Mouse (Mus musculus) thymus, postnatal 10 days (tissue): ENCODE data around the gene Hoga1.
"Not testable (repeated sequence)": the region's sequence is repeated elsewhere in the genome, so short reads cannot be mapped to it uniquely, and the experiment has no call there.

Source experiments
- DNase-seq, 2 experiments: peaks; one replicate each; pipeline ENCODE4 v3.0.0; 2021; ENCODE audit warnings: low spot score in 2 of 2

Gene Hoga1

DNA sequence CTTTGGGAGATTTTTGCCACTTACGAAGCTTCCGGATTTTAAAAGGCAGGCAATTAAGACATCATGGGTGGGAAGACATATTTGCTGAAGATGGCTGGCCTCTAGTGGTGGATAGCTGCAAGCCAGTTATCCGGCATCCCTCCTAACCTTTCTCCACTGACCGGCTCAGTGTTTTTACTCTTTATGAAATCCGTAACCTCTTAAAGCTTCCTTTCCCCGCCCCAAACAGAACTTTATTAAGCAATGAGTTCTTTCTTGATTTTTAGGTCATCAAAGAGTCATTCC, 23.8 kb downstream of the Hoga1 start:
- no peak for DNase-seq

DNA sequence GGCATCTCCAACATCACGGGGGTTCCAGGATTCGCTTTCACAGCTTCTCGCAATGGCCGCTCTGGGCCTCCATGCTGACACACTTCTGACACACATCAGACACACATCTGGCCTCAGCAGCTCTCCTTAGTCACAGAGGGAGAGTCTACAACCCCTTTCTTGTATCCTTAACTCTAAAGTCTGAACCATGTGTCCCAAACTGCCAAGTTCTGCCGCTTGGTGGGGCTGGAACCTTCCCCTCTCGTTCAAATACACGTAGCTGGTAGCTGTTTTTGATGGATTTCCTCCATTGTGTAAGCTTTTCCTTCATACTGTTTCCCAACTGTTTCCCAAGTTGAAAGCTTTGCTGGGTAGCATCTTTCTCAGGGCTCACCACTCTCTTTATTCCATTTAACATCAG, 25.8 kb downstream of the Hoga1 start:
- no peak for DNase-seq

DNA sequence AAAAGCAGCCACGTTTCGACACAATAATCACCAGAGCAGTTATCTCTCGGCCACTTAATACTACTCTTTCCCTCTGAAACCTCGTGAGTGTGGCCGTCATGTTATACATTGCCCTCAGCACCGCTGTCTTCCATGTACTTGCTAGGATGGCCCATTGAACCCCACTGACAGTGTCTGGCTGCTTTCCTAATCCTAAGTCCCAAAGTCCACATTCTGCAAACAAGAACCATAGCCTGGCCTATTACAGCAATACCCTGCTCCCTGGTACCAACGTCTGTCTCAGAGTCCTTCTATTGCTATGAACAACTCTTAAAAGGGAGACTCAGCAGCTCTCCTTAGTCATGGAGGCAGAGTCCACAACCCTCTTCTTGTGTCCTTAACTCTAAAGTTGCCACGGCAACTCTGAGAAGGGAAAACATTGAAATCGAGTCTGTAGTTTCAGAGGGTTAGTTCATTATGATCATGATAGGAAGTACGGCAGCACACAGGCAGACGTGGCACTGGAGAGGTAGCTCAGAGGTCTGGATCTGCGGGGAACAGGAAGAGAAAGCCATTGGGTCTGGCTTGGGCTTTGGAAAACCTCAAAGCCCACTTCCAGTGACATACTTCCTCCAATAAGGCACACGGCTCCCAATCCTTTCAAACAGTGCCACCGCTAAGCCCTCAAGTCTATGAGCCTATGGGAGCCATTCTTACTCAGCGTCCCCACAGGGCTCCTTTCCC, 26.6 kb downstream of the Hoga1 start:
- no peak for DNase-seq

DNA sequence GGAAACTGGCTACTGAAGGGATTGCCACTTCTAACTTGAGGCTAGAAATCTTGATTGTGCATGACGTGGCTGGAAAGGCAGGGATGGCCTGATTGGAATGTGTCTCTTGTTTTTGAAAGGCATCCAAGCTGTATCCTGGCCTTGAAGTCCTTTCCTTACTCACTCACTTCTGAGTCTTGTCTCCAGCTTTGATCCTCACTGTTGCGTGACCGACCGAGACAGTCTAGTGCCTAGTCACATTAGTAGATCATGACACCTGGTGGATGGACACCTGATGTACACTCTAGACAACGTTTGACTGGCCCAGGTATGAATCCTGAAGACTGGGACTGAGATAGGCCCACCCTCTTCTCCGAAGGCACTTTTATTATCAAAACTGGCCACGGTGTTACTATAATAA, 27.4 kb downstream of the Hoga1 start:
- DNase-seq, result no peak

DNA sequence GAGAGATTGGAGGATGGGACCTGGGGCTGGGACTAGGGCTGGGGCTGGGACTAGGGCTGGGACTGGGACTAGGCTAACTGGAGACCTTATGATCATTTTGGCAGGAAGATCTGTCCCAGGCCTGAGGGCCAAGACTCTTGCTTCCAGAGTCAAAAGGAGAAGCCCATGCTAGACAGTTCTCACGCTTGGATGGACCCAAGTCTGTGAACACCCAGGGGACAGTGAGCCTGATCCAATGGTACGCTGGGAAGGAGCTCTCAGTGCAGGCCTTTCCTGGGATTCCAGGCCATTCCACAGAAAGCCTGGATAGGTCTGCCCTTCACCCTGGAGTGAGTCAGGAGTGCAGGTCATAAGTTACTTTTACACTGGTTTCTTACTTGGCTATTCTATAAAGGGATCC, 29.6 kb downstream of the Hoga1 start:
- DNase-seq, result no peak

DNA sequence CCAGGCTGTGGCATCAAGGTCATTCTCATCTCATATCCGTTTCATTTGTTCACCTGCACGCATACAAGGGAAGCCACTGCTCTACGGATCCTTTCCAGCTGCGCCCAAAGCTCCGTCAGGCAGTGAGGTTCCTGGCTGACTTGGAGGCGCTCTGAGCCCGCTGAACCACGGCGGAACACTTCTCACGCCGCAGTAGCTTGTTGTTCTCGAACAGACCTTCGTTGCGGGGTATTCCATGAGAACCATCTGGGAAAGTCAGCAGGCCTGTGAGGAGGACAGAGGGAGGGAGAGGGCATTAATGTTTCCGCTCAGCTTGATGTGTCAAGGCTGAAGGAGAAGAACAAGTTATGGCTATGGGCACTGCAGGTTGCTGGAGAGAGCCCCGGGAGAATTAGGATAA, 30.6 kb downstream of the Hoga1 start:
- DNase-seq, result no peak

DNA sequence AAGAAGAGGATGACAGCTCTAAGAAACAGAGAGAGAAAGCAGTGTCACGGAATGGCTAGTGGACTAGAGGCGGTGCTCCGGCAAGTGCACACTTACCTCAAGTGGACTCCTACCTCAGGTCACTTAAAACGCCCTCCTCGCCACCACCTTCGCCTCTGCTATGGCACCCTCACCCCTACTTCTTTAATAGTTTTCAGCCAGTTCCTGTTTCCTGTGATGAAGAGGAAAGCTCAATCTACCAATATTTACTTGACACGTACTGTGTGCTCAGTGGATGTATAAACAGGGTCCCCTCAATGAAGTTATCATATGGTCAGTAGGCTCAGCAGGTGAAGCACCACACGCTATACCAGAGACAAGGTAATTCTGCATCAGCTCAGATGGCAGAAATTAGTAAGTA, 33.2 kb downstream of the Hoga1 start:
- no peak for DNase-seq

DNA sequence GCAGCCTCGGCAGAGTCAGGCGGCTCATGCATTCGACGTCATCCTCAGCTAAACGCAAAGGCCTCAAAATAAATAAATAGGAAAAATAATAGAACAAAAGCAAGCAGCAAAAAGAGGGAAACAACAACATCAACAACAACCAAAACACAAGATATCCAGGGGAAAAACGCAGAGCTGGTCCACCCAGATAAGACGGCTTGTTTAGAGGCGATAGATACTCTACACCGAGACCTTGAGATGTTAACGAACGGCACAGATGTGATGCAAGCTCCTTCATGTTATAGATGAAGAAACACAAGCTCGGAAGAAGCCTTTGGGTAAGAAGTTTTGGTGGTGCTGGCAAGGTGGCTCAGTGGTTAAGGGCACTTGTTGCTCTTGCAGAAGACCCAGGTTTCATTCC, 33.6 kb downstream of the Hoga1 start:
- no peak for DNase-seq

DNA sequence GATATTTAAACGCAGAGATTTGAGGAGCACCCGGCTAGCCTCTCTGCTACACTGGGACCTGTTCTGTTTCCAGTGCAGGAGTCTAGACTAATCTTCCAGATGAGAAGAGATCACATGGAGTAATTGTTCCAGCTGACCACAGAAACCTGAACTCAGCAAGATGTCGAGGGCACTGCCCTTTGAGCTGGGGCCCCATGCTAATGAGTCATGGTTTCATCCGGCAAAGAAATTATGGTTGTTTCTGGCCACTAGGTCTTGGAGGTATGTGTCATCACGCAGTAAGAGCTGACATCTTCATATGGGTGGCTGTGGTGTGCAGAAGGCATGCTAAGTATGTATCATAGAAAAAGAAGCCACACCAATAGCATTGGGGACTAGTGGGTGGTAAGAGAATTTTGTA, 34.5 kb downstream of the Hoga1 start:
- no peak for DNase-seq

DNA sequence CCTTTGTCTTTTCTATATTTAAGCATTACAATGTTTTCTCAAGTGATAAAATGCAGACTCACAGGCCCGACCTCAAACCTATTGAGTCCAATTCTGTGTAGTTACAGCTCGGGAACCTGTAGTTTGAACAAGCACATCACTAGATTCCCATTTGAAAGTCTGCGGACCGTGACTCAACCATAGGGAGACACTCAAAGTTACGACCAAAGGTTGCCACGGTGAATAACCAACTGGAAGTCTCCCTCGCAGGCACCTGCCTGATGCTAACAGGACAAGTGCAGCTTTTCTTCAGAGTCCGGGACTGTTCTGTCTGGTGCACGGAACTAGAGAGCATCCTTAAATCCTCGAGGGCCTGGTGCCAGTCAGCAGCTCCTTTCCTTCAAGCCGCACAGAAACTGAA, 35.1 kb downstream of the Hoga1 start:
- no peak for DNase-seq

DNA sequence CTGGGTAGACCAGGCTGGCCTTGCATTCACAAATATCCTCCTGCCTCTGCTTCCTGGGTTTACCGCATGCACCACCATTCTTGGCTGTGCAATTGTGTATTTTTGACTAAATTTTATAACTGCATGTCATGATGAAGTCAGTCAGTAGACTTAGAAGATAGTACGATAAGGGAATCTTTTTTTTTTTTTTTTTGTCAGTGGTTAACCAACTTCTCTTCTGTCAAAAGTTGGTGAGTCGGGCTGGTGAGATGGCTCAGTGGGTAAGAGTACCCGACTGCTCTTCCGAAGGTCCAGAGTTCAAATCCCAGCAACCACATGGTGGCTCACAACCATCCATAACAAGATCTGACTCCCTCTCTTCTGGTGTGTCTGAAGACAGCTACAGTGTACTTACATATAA, 36.2 kb downstream of the Hoga1 start:
- DNase-seq, result not testable (repeated sequence)

DNA sequence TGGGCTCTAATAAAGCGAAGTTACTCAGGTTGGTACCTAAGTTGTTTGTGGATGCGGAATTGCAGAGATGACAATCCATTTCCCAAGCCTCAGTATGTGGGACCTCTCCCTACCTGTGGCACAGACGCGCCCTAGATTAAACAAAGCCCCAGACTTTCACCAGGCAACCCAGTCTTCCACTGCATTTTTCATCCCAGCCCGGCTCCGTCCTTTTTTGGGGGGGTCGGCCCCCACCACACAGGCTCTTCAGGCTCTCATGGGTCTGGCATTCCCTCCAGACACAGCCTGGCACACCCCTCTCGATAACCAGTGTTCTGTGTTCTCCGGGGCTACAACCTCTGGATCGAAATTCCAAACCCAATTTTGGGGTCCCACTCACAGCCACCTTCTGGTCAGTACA, 40.3 kb downstream of the Hoga1 start:
- DNase-seq, result no peak

DNA sequence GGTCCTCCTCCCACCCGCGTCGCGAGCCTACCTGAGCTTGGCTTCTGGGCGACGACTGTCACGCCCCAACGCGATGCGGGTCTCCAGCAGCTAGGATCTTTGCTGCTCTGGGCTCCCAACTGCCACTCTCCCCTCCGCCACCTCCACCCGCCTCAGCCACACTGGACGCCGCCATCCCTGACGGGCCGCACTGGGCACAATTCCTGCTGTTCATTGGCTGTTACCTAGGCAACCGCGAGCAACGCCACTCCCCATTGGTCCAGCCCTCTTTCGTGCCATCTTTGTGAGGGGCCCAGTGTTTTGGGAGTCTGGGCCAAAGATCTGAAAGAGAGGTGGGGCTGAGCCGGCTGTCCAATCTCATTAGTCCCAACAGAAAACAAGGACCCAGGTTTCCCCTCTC, 40.8 kb downstream of the Hoga1 start, which contains the start of gene Morn4:
TSS of gene Morn4 (minus strand) at position 192 of the 400 bp plus-strand sequence.
- peak; percentile 18 to 22 for DNase-seq

DNA sequence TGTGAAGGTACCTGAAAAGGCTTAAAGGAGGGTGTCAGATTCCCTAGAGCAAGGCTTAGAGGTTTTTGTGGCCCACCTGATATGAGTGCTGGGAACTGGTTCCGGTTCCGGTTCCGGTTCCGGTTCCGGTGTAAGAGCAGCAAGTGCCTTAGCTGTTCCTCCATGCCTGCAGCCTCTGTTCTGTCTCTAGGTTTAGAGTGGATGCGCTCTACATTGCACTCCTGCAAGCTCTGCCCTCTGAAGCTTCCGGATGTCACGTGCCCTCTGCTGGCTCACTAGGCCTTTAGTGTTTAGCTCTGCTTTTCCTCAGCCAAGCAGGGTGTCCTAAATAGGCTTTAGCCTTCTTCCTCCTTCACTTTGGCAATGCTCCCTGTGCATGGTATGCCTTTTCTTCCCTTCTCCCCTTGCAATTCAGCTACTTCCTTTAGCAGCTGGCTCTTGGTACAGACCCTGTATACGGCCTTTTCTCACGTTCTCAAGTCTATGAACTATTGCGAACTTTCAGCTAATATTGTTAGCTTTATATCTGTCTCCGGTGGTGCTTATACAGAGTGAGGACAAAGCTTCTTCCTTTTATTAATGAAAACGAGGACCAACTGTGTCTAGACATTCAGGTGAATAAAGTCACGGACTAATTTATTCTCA, 43.8 kb downstream of the Hoga1 start:
- peak; percentile 71 to 77 for DNase-seq

DNA sequence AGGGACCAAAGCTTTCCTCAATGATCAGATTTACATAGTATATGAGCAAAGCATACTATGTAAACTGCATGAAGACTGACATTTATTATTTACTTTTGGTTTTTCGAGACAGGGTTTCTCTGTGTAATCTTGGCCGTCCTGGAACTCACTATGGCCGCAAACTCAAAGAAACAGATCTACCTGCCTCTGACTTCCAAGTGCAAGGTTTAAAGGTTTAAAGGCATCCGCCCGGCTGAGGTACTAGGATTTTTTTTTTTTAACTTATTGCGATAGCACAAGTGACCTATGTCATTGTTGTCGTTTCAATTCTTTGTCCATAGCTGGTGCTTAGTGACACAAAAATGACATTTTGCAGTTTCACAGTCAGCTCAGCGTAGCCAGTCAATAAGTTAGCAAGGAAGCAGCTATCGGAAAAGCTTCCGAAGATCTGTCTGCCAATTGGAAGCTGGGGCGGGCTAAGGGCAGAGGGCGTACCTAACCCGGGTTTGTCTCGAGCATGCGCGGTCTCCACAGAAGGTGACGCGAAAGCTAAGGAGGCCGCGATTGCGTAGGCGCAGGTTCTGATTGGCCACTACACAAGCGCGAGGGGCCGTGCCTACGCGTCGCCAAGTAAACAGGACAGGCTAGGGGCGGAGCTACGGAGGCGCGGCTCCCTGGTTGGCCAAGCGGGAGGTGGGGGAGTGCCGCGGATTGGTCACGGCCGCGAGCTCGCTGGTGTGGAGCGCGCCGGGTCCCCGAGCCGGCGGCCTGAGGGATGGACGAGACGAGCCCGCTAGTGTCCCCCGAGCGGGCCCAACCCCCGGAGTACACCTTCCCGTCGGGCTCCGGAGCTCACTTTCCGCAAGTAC, 44.6 kb downstream of the Hoga1 start, which contains the start of gene Pi4k2a:
TSS of gene Pi4k2a (plus strand) at position 723 of the 848 bp plus-strand sequence.
- peak; percentile 97 to 99 for DNase-seq

DNA sequence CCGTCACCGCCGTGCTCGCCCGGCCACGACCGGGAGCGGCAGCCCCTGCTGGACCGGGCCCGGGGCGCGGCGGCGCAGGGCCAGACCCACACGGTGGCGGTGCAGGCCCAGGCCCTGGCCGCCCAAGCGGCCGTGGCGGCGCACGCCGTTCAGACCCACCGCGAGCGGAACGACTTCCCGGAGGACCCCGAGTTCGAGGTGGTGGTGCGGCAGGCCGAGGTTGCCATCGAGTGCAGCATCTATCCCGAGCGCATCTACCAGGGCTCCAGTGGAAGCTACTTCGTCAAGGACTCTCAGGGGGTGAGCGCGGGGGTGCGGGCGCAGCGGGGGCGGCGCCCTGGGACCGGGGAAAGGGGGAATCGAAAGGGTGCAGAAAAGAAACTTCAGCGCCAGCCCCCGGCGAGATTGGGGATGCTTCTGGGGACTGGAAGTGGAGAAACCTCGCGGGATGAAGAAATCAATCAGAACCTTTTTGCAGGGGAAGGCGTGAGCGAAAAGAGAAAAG, 45.3 kb downstream of the Hoga1 start:
- peak; percentile 44 to 51 for DNase-seq

DNA sequence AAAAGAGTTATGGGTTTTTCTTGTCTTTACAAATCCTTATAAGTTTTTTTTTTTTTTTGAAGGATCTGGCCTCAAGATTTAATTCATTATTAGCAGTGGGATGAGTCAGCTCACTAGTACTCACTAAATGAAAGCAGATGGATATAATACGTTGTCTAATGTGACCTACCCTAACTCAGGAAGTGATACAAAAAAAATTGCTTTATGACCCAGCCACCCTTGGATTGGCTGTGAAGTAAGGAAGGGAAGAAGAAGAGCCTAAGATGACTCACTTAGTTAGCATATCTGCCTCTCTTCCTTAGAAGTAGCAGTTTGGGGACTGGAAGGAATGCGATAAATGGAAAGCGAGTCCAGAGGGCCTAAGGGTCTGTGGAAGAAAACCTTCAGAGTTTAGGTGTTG, 54.0 kb downstream of the Hoga1 start:
- DNase-seq, result no peak

DNA sequence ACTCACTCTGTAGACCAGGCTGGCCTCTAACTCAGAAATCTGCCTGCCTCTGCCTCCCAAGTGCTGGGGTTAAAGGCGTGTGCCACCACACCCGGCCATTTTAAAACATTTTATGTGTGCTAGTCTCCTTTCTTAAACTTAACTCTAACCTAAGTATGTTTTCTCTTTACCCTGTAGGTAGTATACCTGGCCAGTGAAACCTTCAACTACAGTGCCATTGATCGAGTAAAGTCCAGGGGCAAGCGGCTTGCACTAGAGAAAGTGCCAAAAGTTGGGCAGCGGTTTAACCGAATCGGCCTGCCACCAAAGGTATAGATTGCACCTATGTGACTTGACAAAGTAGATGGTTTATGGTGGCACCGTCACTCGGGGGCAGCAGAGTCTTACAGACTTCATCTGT, 59.3 kb downstream of the Hoga1 start:
- no peak for DNase-seq

DNA sequence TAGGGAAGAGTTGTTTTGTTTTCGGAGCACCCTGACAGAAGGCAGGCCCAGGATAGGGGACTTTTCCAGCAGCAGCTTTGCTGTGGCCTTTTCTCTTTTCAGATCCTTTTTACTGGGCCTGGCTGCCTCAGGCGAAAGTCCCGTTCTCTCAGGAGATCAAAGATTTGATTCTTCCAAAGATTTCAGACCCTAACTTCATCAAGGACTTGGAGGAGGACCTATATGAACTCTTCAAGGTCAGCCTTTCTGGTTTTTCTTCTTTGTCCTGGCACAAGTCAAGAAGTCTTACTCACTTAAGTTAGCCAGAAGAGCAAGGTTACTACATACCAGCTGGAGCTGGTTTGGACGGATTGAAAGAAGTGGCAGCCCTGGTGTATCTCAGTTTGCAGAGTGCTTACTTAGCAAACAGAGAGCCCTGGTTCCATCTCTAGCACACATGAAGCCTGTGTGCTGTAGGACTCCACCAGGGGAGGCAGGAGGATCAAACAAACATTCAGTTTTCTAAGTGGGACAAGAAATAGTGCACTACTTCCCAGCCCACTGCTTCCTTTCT, 70.4 kb downstream of the Hoga1 start:
- DNase-seq, result no peak

DNA sequence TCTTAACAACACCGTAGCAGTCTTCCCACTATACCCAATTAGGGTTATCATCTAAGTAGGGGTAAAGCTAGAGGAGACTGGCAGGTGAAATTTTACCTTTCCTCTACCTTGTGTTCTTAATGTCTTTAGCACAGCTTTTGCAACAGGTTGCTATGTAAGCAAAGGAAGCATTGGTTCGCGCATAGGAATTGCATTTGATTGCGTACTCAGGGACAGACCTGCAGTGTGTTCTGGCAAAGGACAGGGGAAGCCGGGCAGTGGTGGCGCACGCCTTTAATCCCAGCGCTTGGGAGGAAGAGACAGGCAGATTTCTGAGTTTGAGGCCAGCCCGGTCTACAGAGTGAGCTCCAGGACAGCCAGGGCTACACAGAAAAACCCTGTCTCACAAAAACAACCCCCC, 72.7 kb downstream of the Hoga1 start:
- DNase-seq, result no peak

DNA sequence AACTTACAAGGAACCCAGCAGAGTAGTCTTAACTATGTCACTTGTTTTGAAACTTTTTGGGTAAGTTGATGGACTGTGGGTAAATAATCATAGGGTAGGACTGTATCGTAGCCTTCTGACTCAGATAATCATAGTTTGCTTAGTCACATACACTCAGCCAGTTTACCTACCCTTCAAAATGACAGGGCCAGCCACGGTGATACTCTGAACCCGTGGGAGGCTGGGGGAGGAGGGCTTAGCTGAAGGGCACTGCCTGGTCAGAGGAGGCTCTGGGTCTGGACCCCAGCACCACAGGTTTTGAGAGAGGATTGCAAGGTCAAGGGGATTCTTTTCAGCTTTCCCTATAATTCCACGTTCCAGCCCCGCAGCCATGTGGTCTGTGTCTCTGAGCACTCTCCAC, 73.2 kb downstream of the Hoga1 start:
- DNase-seq, result no peak

DNA sequence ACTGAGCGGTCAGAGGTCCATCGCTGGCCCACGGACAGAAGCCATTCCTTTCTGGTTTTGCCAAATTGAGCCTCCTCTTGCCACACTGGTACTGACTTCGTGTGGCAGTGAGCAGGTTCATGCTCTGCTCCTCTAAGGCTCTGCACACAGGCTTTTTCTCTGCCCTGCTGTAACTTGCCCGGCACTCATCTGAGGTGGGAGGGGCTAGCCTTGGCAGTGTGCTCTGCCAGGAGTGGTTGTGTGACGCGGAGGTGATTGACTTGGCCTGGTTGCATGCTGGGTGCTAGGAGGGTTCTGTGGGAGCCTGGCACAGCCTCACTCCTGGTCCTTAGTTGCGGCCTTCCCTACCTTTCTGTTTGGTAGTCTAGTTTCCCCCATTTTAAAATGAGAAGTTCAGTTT, 75.0 kb downstream of the Hoga1 start:
- no peak for DNase-seq
